Mouse (Mus musculus): ENCODE results near the gene Fhl5. TPM values are rescaled to one million over a fixed set of nuclear protein-coding genes. Genes with fewer than 3 reads are reported as not detected.

Gene Fhl5
- not detected for polyA plus RNA-seq (2017; shearing (Covaris generic))

GRCm38 (mm10) chr4:25242776-25243175, at the start of gene Fhl5:
Gene Fhl5 (minus strand): TSS chr4:25242876.

GRCm38 (mm10) chr4:25281671-25282038, 39.0 kb upstream of the Fhl5 start, which contains the start of gene Ufl1:
Gene Ufl1 (minus strand): TSS chr4:25281821.

Other genes with a start within 250 kb of the Fhl5 start
- gene Ufl1, start 38.9 kb upstream of the Fhl5 start, polyA plus RNA-seq (2017; shearing (Covaris generic)): 10 to 100 TPM; 40.2 to 53.3 TPM